Mouse (Mus musculus) left cerebral cortex, postnatal 10 days (tissue): ENCODE measurements around the gene Manf. TPM values are rescaled to one million over a fixed set of nuclear protein-coding genes. Genes with fewer than 3 reads are reported as not detected.

Source experiments
- DNase-seq, 2 experiments: peaks; one replicate each; pipeline ENCODE4 v3.0.0; 2021 to 2022; ENCODE audit warnings: low spot score in 2 of 2, mixed read lengths in 1 of 2; ENCODE audit errors: extremely low spot score in 1 of 2
- intact Hi-C: fragments of 180-260 bp; cut with DNase I; formaldehyde crosslinking; loops from one replicate; pipeline ENCODE4 v1.15.1; 2025
- total RNA-seq, 2 experiments: library from RNA; stranded (reverse); gene quantifications; 2 replicates each; pipeline ENCODE4 v1.2.3; 2021

Gene Manf
- total RNA-seq, 2 experiments from 2014 or later: 115 to 125 TPM

DNA sequence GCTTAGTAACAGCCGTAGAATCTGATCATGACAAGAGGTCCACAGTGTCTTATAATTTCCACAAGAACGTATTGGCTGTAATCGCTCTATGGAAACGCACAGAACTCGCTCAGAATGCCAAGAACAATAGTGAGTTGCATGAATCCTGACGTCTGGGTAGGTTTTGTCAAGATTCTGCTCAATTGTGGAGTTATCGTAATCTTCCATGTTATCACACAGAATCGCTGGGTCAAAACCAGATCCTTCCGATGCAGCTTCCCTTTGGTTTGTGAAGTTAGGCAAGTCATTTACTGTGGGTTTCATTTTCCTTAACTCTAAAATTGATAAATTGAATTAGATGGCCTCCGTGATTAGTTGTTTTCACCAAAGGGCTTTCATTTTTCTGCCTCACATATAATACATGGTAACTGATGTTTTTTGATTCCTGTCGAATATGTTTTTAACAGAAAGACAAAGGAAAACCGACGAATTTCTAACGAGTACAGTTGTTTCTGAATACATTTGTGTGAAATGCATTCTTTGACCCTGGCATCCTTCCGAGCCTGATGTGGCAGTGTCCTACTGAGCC, 70.6 kb downstream of the Manf start:
- peak in 1 of 2 experiments; percentile 19 for DNase-seq
- intact Hi-C loops: loop anchor here (5.0 kb wide), 2 partner anchors 134 to 149 kb away; partner anchors contain the start of gene Tex264

GRCm38 (mm10) chr9:106819201-106819600, 72.6 kb downstream of the Manf start:
- DNase-seq: no peak
- intact Hi-C loops: no loop called here

DNA sequence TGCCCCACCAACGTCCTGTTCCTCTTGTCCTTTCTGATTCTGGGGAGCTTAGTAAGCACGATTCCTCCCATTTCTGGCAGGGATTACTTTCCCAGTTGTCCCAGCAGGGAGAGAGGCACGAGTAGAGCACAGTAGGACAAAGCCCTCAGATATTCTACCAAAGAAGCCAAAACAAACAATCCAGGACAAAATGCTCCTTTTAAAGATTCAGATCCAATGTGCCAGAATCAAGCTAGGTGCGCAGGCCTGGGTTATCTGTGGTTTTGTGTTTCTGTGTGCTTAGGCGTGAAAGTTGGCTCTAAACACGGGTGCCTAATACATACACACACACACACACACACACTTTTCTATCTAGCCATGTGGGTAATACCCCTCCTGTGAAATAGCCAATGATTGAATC, 73.6 kb downstream of the Manf start:
- DNase-seq: no peak
- intact Hi-C loops: no loop called here

DNA sequence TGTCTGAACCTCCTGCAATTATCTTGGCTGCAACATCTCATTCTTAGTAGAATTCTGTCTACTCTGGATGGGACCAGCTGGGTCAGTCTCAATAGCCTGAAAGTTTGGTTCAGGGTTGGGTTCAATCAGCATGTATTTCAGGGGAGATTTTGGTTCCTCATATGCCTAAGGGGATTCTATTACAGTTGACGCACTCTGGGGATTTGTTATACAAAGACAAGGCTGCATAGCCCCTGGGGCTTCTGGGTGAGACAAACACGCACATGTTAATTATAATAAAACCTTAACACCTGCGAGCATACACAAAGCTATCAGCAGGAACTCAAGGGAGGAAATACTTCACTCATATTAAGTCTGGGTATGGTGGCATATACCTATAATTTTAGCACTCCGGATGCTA, 85.3 kb downstream of the Manf start:
- no peak for DNase-seq
- intact Hi-C loops: no loop called here

- DNase-seq: no peak
- intact Hi-C loops: no loop called here
Observed at GRCm38 (mm10) chr9:106790831-106791230, 100.9 kb downstream of the Manf start.

- DNase-seq: no peak
- intact Hi-C loops: no loop called here
Observed at GRCm38 (mm10) chr9:106789363-106789762, 102.4 kb downstream of the Manf start.

- intact Hi-C loops: no loop called here
- peak; percentile 82 to 90 for DNase-seq
Observed at GRCm38 (mm10) chr9:106788812-106789321, 102.9 kb downstream of the Manf start, which contains the start of gene Rad54l2. Gene Rad54l2, minus strand, starts transcription at chr9:106789194.

Other genes with a start within 250 kb of the Manf start
- gene Grm2, start 235.9 kb downstream of the Manf start, total RNA-seq: 10 to 100 TPM; 54.5 to 58.8 TPM
- 100 to 1,000 TPM in 1 of 2 experiments, 10 to 100 TPM in 1; 90.9 to 104 TPM for gene Tex264, start 206.1 kb downstream of the Manf start, total RNA-seq
- gene Rad54l2, start 102.8 kb downstream of the Manf start, total RNA-seq: 10 to 100 TPM; 21.7 to 21.8 TPM
- gene Dcaf1, start 70.1 kb downstream of the Manf start, total RNA-seq: 10 to 100 TPM; 18.7 to 22.6 TPM
- 10 to 100 TPM; 59.9 to 61.0 TPM for gene Rbm15b, start 4.6 kb downstream of the Manf start, total RNA-seq